Mouse (Mus musculus) stomach, adult 2 months (tissue): ENCODE results near the gene Pon2. TPM values are rescaled to one million over a fixed set of nuclear protein-coding genes. Genes with fewer than 3 reads are reported as not detected.

Experiments
- polyA plus RNA-seq: library from polyadenylated mRNA; depleted of rRNA; stranded (reverse); fragments of >200 nt; gene quantifications from 2 replicates; pipeline ENCODE4 v1.2.3, GENCODE M21; 2012; rRNA removed

Pon2 gene
- polyA plus RNA-seq = 19.1 and 25.1 TPM in 2 replicates

GRCm38 (mm10) chr6:5298092-5298554 lies at the start of gene Pon2:
Gene Pon2 (minus strand): TSS chr6:5298455.

DNA sequence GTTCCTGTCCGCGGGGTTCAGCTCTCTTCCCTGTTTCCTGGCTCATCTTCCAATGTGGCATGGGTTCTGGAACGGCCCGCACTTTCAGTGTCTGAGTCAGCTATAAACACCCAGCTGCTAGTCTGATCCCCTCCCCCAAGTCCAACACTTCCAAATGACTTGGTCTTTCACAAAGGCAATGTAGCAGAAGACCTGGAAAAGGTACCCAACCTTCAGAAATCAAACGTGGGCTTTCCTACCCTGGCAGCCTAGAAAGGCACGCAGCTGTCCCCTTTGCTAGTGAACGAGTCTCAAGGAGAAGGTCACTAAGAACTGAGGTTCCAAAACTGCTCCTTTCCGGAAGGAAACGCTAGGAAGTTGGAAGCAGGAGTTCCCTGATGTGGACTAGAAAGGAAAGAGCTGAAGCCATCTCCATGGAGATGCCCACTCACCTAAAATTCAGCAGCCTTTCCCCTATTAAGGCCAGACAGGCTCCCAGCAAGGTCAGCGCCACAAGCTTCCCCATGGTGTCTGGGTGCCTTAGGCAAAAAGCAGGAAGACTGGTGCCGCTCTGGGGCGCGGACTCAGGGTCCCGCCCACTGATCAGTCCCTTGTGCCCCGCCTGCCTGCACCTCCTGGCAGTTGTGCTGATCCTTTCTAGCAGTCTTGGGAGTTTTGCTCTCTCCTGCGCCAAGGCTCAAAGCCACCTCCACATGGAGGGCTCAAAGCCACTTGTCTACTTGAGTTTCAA lies 42.4 kb downstream of the Pon2 start, which contains the start of gene Pon3:
Gene Pon3 (minus strand): TSS at position 565 of the 730 bp plus-strand sequence.

Other genes starting within 250 kb of the Pon2 start
- 0.18 TPM in 1 of 2 replicates, not detected in the other for gene Pon1, start 104.5 kb downstream of the Pon2 start, polyA plus RNA-seq
- 1.9 and 3.4 TPM in 2 replicates for gene Pon3, start 42.2 kb downstream of the Pon2 start, polyA plus RNA-seq
- gene Asb4, start 84.9 kb upstream of the Pon2 start, polyA plus RNA-seq = 0.24 and 0.25 TPM in 2 replicates
- 16.8 and 17.1 TPM in 2 replicates for gene Pdk4, start 197.9 kb upstream of the Pon2 start, polyA plus RNA-seq